Mouse (Mus musculus) hindbrain, postnatal 0 days (tissue): ENCODE measurements around the gene Rap1gap. TPM values are rescaled to one million over a fixed set of nuclear protein-coding genes. Genes with fewer than 3 reads are reported as not detected.

Experiments used
- ATAC-seq: fragments of 200-750 bp; cut with Nextera tagmentation; 2 replicates; pipeline ENCODE4 v1.8.0; 2017; ENCODE audit warnings: mild to moderate bottlenecking, moderate TSS enrichment, moderate library complexity
- DNase-seq: peaks from one replicate; pipeline ENCODE4 v3.0.0-alpha.2; 2015; ENCODE audit warnings: low spot score
- H3K27ac ChIP-seq: fragments of 300-500 bp; sonication (generic); 2 replicates; pipeline ENCODE4 v1.5.1; 2014; ENCODE audit warnings: mild to moderate bottlenecking
- H3K27me3 ChIP-seq: fragments of 300-500 bp; sonication (generic); 2 replicates; pipeline ENCODE4 v1.6.1; 2014; ENCODE audit warnings: low read length, mixed read lengths; ENCODE audit not compliant: insufficient read depth
- H3K36me3 ChIP-seq: fragments of 300-500 bp; sonication (generic); 2 replicates; pipeline ENCODE4 v1.6.1; 2014; ENCODE audit warnings: low read length, mixed read lengths; ENCODE audit not compliant: insufficient read depth
- H3K4me1 ChIP-seq: fragments of 300-500 bp; sonication (generic); 2 replicates; pipeline ENCODE4 v1.6.1; 2014; ENCODE audit warnings: antibody characterized with exemption, low read length, mixed read lengths; ENCODE audit not compliant: insufficient read depth
- H3K4me2 ChIP-seq: fragments of 300-500 bp; sonication (generic); 2 replicates; pipeline ENCODE4 v1.6.1; 2014; ENCODE audit warnings: low read depth, mild to moderate bottlenecking, low read length, moderate library complexity, mixed read lengths
- H3K4me3 ChIP-seq: fragments of 300-500 bp; sonication (generic); 2 replicates; pipeline ENCODE4 v1.5.1; 2014; ENCODE audit warnings: low read length
- H3K9ac ChIP-seq: fragments of 300-500 bp; sonication (generic); replicated peaks from 2 replicates; pipeline ENCODE4 v1.6.1; 2014; ENCODE audit warnings: mild to moderate bottlenecking, low read length, moderate library complexity, mixed read lengths
- H3K9me3 ChIP-seq: fragments of 300-500 bp; sonication (generic); 2 replicates; pipeline ENCODE4 v1.6.1; 2016; ENCODE audit warnings: low read length, mixed read lengths
- CTCF ChIP-seq: IDR thresholded peaks from 2 replicates; pipeline ENCODE4 v1.5.1; 2016; ENCODE audit warnings: antibody characterized with exemption, control low read depth, low read depth
- WGBS: fragments of 180-500 bp; shearing (Covaris S2); extraction: QIAGEN DNeasy Blood & Tissue Kit; methylation state at CpG from one replicate; pipeline ENCODE4 v1.1.7; 2014; 5-methylcytosine and 5-hydroxymethylcytosine counted together
- polyA plus RNA-seq: library from polyadenylated mRNA; unstranded; fragments of >200 nt; fragmentation: Nextera tagmentation; extraction: Ambion mirVana; gene quantifications from 2 replicates; pipeline ENCODE4 v1.2.1, GENCODE M21; 2015
- total RNA-seq: library from RNA; depleted of rRNA; stranded (reverse); fragments of >200 nt; gene quantifications from 2 replicates; pipeline ENCODE4 v1.2.3, GENCODE M21; 2014

Rap1gap gene
- total and polyA plus RNA-seq, 2 experiments from 2014 or later: 110 to 282 TPM

- no peak for DNase-seq
- ATAC-seq: no peak
- WGBS: 29% methylated on average over 2 of the region's 2 CpGs
- H3K36me3 ChIP-seq: no peaks in the 10 kb centered on the region
- no peaks in the 10 kb centered on the region for H3K9me3 ChIP-seq
- no peaks in the 10 kb centered on the region for H3K27me3 ChIP-seq
- no peak overlapping the region for H3K27ac ChIP-seq
- TF ChIP-seq CTCF: no peak
- no peak overlapping the region for H3K4me3 ChIP-seq
- H3K4me1 ChIP-seq: peaks cover 4% of the 10 kb centered on the region; the same call in 1 of the 2 replicates
- no peak overlapping the region for H3K4me2 ChIP-seq
- no peak overlapping the region for H3K9ac ChIP-seq
These were observed 40.0 kb downstream of the Rap1gap start for GRCm38 (mm10) chr4:137704561-137704960.

- no peak overlapping the region for H3K4me2 ChIP-seq
- 44% methylated on average over 5 of the region's 5 CpGs for WGBS
- no peak for TF ChIP-seq CTCF
- peaks cover 4% of the 10 kb centered on the region; the same call in 1 of the 2 replicates for H3K4me1 ChIP-seq
- H3K27me3 ChIP-seq: no peaks in the 10 kb centered on the region
- no peak for DNase-seq
- no peaks in the 10 kb centered on the region for H3K36me3 ChIP-seq
- H3K27ac ChIP-seq: no peak overlapping the region
- no peaks in the 10 kb centered on the region for H3K9me3 ChIP-seq
- H3K4me3 ChIP-seq: no peak overlapping the region
- no peak overlapping the region for H3K9ac ChIP-seq
- no peak for ATAC-seq
These were observed 40.9 kb downstream of the Rap1gap start for GRCm38 (mm10) chr4:137705379-137705778.

GRCm38 (mm10) chr4:137706510-137706909 is 42.0 kb downstream of the Rap1gap start:
- no peak overlapping the region for H3K9ac ChIP-seq
- WGBS: 70% methylated on average over 7 of the region's 7 CpGs
- TF ChIP-seq CTCF: no peak
- no peak for ATAC-seq
- no peaks in the 10 kb centered on the region for H3K36me3 ChIP-seq
- H3K4me3 ChIP-seq: no peak overlapping the region
- H3K9me3 ChIP-seq: no peaks in the 10 kb centered on the region
- no peak for DNase-seq
- no peak overlapping the region for H3K4me2 ChIP-seq
- no peaks in the 10 kb centered on the region for H3K27me3 ChIP-seq
- H3K4me1 ChIP-seq: peaks cover 4% of the 10 kb centered on the region; the same call in 1 of the 2 replicates
- H3K27ac ChIP-seq: no peak overlapping the region

- H3K27me3 ChIP-seq: no peaks in the 10 kb centered on the region
- ATAC-seq (peak; percentile 55), DNase-seq (peak; percentile 88)
- WGBS: 4% methylated on average over 43 of the region's 52 CpGs
- peak overlapping the region; percentile 41 for H3K9ac ChIP-seq
- H3K27ac ChIP-seq: no peak overlapping the region
- peak overlapping the region; percentile 39 for H3K4me3 ChIP-seq
- H3K9me3 ChIP-seq: no peaks in the 10 kb centered on the region
- no peaks in the 10 kb centered on the region for H3K36me3 ChIP-seq
- TF ChIP-seq CTCF: no peak
- peaks cover 4% of the 10 kb centered on the region; the same call in 1 of the 2 replicates for H3K4me1 ChIP-seq
- peak overlapping the region; percentile 63 for H3K4me2 ChIP-seq
These were observed 42.9 kb downstream of the Rap1gap start for GRCm38 (mm10) chr4:137707216-137707990.

GRCm38 (mm10) chr4:137712963-137713362 is 48.4 kb downstream of the Rap1gap start:
- Histone ChIP-seq H3K36me3 (peaks cover 5% of the 10 kb centered on the region; the same call in 1 of the 2 replicates), H3K27ac (no peak overlapping the region), H3K4me3 (no peak overlapping the region), H3K9me3 (no peaks in the 10 kb centered on the region), H3K27me3 (no peaks in the 10 kb centered on the region), H3K4me1 (no peaks in the 10 kb centered on the region), H3K9ac (no peak overlapping the region), H3K4me2 (no peak overlapping the region)
- no peak for ATAC-seq
- no peak for TF ChIP-seq CTCF
- no peak for DNase-seq
- WGBS: 91% methylated on average over 13 of the region's 13 CpGs

- Histone ChIP-seq H3K27me3 (no peaks in the 10 kb centered on the region), H3K9me3 (no peaks in the 10 kb centered on the region), H3K4me1 (peaks cover 4% of the 10 kb centered on the region), H3K4me3 (no peak overlapping the region), H3K9ac (no peak overlapping the region), H3K27ac (no peak overlapping the region), H3K36me3 (peaks cover 5% of the 10 kb centered on the region; the same call in 1 of the 2 replicates), H3K4me2 (no peak overlapping the region)
- DNase-seq (no peak), ATAC-seq (no peak)
- TF ChIP-seq CTCF: peak; percentile 59
- 59% methylated on average over 8 of the region's 8 CpGs for WGBS
These were observed 49.6 kb downstream of the Rap1gap start for GRCm38 (mm10) chr4:137714020-137714624.

- ATAC-seq (no peak), DNase-seq (no peak)
- Histone ChIP-seq H3K9me3 (no peaks in the 10 kb centered on the region), H3K4me1 (peaks cover 5% of the 10 kb centered on the region), H3K27ac (no peak overlapping the region), H3K9ac (no peak overlapping the region), H3K27me3 (no peaks in the 10 kb centered on the region), H3K4me2 (no peak overlapping the region), H3K36me3 (peaks cover 5% of the 10 kb centered on the region), H3K4me3 (no peak overlapping the region)
- 58% methylated on average over 7 of the region's 7 CpGs for WGBS
- TF ChIP-seq CTCF: no peak
These were observed 52.5 kb downstream of the Rap1gap start for GRCm38 (mm10) chr4:137717005-137717404.
